ENCODE assay signal across 22 mouse cellular contexts in genomic region chr2:129090370-129090769, GRCm38 (mm10). TPM values are rescaled to one million over a fixed set of nuclear protein-coding genes. Genes with fewer than 3 reads are reported as not detected.
"Had no signal": no experiment of that assay in that cellular context is flagged by ENCODE, and none has a peak within 500 bp of the region (broad histone marks: within the 10 kb centered on the region; RNA-seq: fewer than 3 reads in every experiment).

No protein-coding gene starts in this region.

- ATAC-seq: liver, embryonic 12.5 days had no signal

- H3K27ac ChIP-seq: kidney, postnatal 0 days; limb, embryonic 10.5 days; limb, embryonic 13.5 days; liver, embryonic 12.5 days; liver, embryonic 15.5 days; lung, embryonic 15.5 days; midbrain, embryonic 10.5 days had no signal

- H3K9ac ChIP-seq: limb, embryonic 13.5 days; liver, embryonic 12.5 days; liver, embryonic 15.5 days; lung, embryonic 15.5 days had no signal

- H3K27me3 ChIP-seq: limb, embryonic 13.5 days; liver, embryonic 12.5 days; liver, embryonic 15.5 days; lung, embryonic 15.5 days; megakaryocyte, embryonic 14.5 days had no signal

- H3K4me2 ChIP-seq: limb, embryonic 13.5 days; liver, embryonic 12.5 days; liver, embryonic 15.5 days; lung, embryonic 15.5 days had no signal

- H3K4me1 ChIP-seq: limb, embryonic 10.5 days; limb, embryonic 13.5 days; liver, embryonic 15.5 days; lung, embryonic 15.5 days; midbrain, embryonic 10.5 days had no signal

- H3K9me3 ChIP-seq: limb, embryonic 10.5 days; limb, embryonic 13.5 days; liver, embryonic 15.5 days; lung, embryonic 15.5 days; midbrain, embryonic 10.5 days had no signal

- H3K4me3 ChIP-seq: limb, embryonic 10.5 days; limb, embryonic 13.5 days; liver, embryonic 12.5 days; liver, embryonic 15.5 days; lung, embryonic 15.5 days; megakaryocyte, embryonic 14.5 days; midbrain, embryonic 10.5 days had no signal

- DNase-seq: kidney, adult 2 months; kidney, postnatal 25 days; layer of hippocampus, postnatal 36 days; liver; lung, adult 18-20 months; lung, postnatal 10 days; lung, postnatal 36 days; midbrain, embryonic 14.5 days; thymus, adult 2 months; thymus, postnatal 14 days; thymus, postnatal 4 days had no signal

RNA-seq across cellular contexts. Expression of gene Vinac1, which starts 42.4 kb away (rescaled TPM):
- polyA plus RNA-seq: kidney, embryonic 14.5 days; limb, embryonic 10.5 days; liver, embryonic 15.5 days; small intestine, adult 2 months; spleen, adult 2 months had no signal
